Mouse (Mus musculus): Measurements from ENCODE around the gene Gm6583. TPM values are rescaled to one million over a fixed set of nuclear protein-coding genes. Genes with fewer than 3 reads are reported as not detected.

Gm6583 gene
- polyA plus RNA-seq, 1 experiment from 2014 or later: 0.42 TPM

GRCm38 (mm10) chr5:112364184-112364797 lies 8.5 kb upstream of the Gm6583 start:
- no peak for ATAC-seq (ENCODE audit: insufficient number of reproducible peaks, insufficient read depth, low FRiP score, low read depth)
- 58% methylated on average over 10 of the region's 10 CpGs for WGBS
- H3K4me2 ChIP-seq (replicated peaks; ENCODE audit: low read depth, low read length): no peak overlapping the region
- peaks cover 34% of the 10 kb centered on the region; the same call in 1 of the 2 replicates for H3K36me3 ChIP-seq (ENCODE audit: control insufficient read depth, insufficient read depth, low read length)
- H3K4me1 ChIP-seq (ENCODE audit: control insufficient read depth, insufficient read depth, low read length): no peaks in the 10 kb centered on the region
- H3K9ac ChIP-seq (replicated peaks; ENCODE audit: low read depth, low read length): no peak overlapping the region
- H3K27ac ChIP-seq (ENCODE audit: low read length): no peak overlapping the region
- no peaks in the 10 kb centered on the region for H3K9me3 ChIP-seq (ENCODE audit: control insufficient read depth, low read depth, low read length)
- H3K27me3 ChIP-seq (ENCODE audit: control insufficient read depth, insufficient read depth, low read length): no peaks in the 10 kb centered on the region
- no peak overlapping the region for H3K4me3 ChIP-seq (ENCODE audit: low read depth, low read length)

DNA sequence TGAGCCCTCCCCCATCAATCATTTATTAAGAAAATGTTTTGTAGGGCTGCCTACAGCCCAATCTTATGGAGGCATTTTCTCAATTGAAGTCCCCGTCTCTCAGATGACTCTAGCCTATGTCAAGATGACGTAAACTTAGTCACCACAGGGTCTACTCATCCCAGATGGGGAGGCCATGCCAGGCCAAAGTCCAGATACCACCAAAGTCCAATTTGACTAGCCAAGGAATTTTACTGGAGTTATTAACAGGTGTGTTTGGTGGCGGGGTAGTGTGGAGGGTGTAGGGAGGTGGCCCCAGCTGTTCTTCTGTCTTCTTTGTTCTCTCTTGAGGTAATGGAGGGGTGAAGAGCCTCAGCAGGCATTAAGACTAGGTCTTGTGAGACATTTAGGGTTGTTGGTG lies 4.2 kb upstream of the Gm6583 start:
- H3K27ac ChIP-seq (ENCODE audit: low read length): no peak overlapping the region
- no peak for ATAC-seq (ENCODE audit: insufficient number of reproducible peaks, insufficient read depth, low FRiP score, low read depth)
- H3K4me2 ChIP-seq (replicated peaks; ENCODE audit: low read depth, low read length): no peak overlapping the region
- H3K9me3 ChIP-seq (ENCODE audit: control insufficient read depth, low read depth, low read length): no peaks in the 10 kb centered on the region
- H3K4me3 ChIP-seq (ENCODE audit: low read depth, low read length): no peak overlapping the region
- no peaks in the 10 kb centered on the region for H3K27me3 ChIP-seq (ENCODE audit: control insufficient read depth, insufficient read depth, low read length)
- no peak overlapping the region for H3K9ac ChIP-seq (replicated peaks; ENCODE audit: low read depth, low read length)
- no peaks in the 10 kb centered on the region for H3K4me1 ChIP-seq (ENCODE audit: control insufficient read depth, insufficient read depth, low read length)
- WGBS: 86% methylated on average over 3 of the region's 3 CpGs
- peaks cover 16% of the 10 kb centered on the region; the same call in 1 of the 2 replicates for H3K36me3 ChIP-seq (ENCODE audit: control insufficient read depth, insufficient read depth, low read length)

DNA sequence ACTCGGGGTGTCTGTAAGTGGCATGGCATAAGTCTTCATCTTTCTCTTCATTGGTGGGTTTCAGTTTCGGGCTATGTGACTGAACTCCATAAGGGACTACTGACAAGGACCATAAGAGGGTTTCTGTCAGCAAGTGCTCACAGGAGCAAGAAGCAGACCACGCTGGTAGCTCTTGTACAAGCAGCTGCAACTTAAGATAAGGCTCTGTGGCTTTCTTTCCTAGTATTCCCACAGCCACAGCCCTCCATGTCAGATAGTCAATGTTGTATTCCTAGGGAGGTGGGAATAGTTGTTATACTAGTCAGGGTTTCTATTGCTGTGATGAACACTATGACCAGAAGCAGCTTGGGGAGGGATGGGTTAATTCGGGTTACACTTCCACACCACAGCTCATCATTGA lies 3.7 kb upstream of the Gm6583 start:
- peaks cover 15% of the 10 kb centered on the region; the same call in 1 of the 2 replicates for H3K36me3 ChIP-seq (ENCODE audit: control insufficient read depth, insufficient read depth, low read length)
- no peak for ATAC-seq (ENCODE audit: insufficient number of reproducible peaks, insufficient read depth, low FRiP score, low read depth)
- no peaks in the 10 kb centered on the region for H3K4me1 ChIP-seq (ENCODE audit: control insufficient read depth, insufficient read depth, low read length)

GRCm38 (mm10) chr5:112356322-112356721 lies 489 bp upstream of the Gm6583 start:
- Histone ChIP-seq H3K9me3 (ENCODE audit: control insufficient read depth, low read depth, low read length) (no peaks in the 10 kb centered on the region), H3K27me3 (ENCODE audit: control insufficient read depth, insufficient read depth, low read length) (no peaks in the 10 kb centered on the region), H3K4me2 (replicated peaks; ENCODE audit: low read depth, low read length) (no peak overlapping the region), H3K9ac (replicated peaks; ENCODE audit: low read depth, low read length) (no peak overlapping the region), H3K27ac (ENCODE audit: low read length) (no peak overlapping the region), H3K4me1 (ENCODE audit: control insufficient read depth, insufficient read depth, low read length) (no peaks in the 10 kb centered on the region), H3K36me3 (ENCODE audit: control insufficient read depth, insufficient read depth, low read length) (peaks cover 7% of the 10 kb centered on the region; the same call in 1 of the 2 replicates), H3K4me3 (ENCODE audit: low read depth, low read length) (no peak overlapping the region)
- WGBS: 90% methylated on average over 9 of the region's 9 CpGs
- no peak for ATAC-seq (ENCODE audit: insufficient number of reproducible peaks, insufficient read depth, low FRiP score, low read depth)

More for the DNA sequence above, 3.7 kb upstream of the Gm6583 start:
- Histone ChIP-seq H3K4me2 (replicated peaks; ENCODE audit: low read depth, low read length) (no peak overlapping the region), H3K27ac (ENCODE audit: low read length) (no peak overlapping the region), H3K9ac (replicated peaks; ENCODE audit: low read depth, low read length) (no peak overlapping the region), H3K4me3 (ENCODE audit: low read depth, low read length) (no peak overlapping the region), H3K27me3 (ENCODE audit: control insufficient read depth, insufficient read depth, low read length) (no peaks in the 10 kb centered on the region), H3K9me3 (ENCODE audit: control insufficient read depth, low read depth, low read length) (no peaks in the 10 kb centered on the region)
- WGBS: 94% methylated on average over 4 of the region's 4 CpGs

DNA sequence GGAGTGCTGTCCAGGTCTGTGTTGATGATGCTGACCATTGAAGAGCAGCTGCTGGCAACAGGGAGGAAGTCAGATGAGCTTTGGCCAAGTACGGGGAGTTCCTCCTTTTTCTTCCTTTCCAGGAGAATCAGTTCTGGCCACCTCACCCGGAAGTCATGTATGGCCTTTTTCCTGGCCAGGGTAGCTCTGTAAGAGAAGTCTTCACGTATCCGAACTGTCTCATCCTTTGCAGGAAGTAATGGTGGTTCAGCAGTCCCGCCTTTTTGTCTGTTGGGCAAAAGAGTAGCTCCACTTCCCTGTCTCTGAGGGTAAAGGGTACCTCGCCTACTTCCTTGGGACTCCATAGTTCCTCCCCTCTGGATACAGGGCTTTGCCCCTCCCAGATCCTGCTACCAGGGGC lies 340 bp downstream of the Gm6583 start:
- ATAC-seq (ENCODE audit: insufficient number of reproducible peaks, insufficient read depth, low FRiP score, low read depth): no peak
- Histone ChIP-seq H3K9me3 (ENCODE audit: control insufficient read depth, low read depth, low read length) (no peaks in the 10 kb centered on the region), H3K27me3 (ENCODE audit: control insufficient read depth, insufficient read depth, low read length) (no peaks in the 10 kb centered on the region), H3K9ac (replicated peaks; ENCODE audit: low read depth, low read length) (no peak overlapping the region), H3K4me1 (ENCODE audit: control insufficient read depth, insufficient read depth, low read length) (no peaks in the 10 kb centered on the region), H3K4me2 (replicated peaks; ENCODE audit: low read depth, low read length) (no peak overlapping the region), H3K27ac (ENCODE audit: low read length) (no peak overlapping the region), H3K4me3 (ENCODE audit: low read depth, low read length) (no peak overlapping the region), H3K36me3 (ENCODE audit: control insufficient read depth, insufficient read depth, low read length) (peaks cover 9% of the 10 kb centered on the region; the same call in 1 of the 2 replicates)
- WGBS: 82% methylated on average over 6 of the region's 6 CpGs

DNA sequence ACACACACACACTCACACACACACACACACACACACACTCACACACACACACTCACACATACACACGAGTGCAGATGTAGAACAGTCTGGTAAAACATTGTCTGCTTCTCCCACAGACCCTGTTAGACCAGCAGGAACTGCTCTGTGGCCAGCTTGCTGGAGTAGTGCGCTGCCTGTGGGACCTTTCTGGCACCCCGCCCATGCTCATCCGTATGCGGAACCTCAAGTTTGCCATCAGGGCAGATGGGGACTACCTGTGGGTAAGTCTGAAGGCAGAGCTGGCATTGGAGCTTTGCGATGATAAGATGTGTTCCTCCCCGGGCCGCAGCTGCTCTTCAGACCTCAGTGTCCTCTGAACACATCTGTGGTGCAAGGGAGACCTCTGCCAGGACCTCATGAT lies 6.7 kb downstream of the Gm6583 start:
- 89% methylated on average over 8 of the region's 8 CpGs for WGBS
- no peak for ATAC-seq (ENCODE audit: insufficient number of reproducible peaks, insufficient read depth, low FRiP score, low read depth)
- H3K36me3 ChIP-seq (ENCODE audit: control insufficient read depth, insufficient read depth, low read length): peaks cover 17% of the 10 kb centered on the region; the same call in 1 of the 2 replicates
- no peaks in the 10 kb centered on the region for H3K27me3 ChIP-seq (ENCODE audit: control insufficient read depth, insufficient read depth, low read length)
- H3K4me3 ChIP-seq (ENCODE audit: low read depth, low read length): no peak overlapping the region
- no peaks in the 10 kb centered on the region for H3K9me3 ChIP-seq (ENCODE audit: control insufficient read depth, low read depth, low read length)
- H3K4me1 ChIP-seq (ENCODE audit: control insufficient read depth, insufficient read depth, low read length): no peaks in the 10 kb centered on the region
- no peak overlapping the region for H3K4me2 ChIP-seq (replicated peaks; ENCODE audit: low read depth, low read length)
- H3K9ac ChIP-seq (replicated peaks; ENCODE audit: low read depth, low read length): no peak overlapping the region
- H3K27ac ChIP-seq (ENCODE audit: low read length): no peak overlapping the region

DNA sequence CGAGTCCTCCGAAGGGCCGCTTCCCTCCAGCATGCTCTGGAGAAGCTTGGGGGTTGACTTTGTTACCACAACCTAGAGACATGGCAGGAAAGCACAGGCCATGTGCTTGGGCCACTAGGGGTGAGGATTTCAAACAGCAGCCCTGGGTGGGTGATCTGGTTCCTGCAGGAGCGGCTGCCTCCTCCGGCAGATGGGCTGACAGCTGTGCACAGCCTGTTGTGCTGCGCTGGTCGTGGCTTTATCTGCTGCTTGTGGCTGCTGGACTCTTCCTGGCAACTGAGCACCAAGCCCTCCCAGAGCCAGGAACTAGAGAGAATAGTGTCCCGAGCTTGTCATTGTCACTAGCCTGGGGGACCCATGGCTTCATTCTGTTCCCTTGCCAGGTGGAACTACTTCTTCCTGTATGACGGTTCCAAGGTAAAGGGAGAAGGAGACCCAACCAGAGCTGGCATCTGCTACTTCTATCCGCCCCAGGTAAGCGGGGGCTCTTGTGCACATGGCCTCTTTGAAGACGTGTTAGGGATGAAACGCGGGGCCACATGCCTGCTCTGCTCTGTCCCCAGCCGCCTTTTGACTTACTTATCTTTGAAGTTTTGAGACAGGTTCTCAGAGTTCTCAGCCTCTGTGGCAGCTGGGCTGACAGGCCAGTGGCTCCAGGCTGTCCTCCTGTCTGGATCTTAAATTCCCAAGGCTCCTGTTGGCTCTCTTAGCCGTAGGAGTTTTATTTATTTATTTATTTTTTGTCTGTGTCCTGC lies 9.4 kb downstream of the Gm6583 start:
- Histone ChIP-seq H3K36me3 (ENCODE audit: control insufficient read depth, insufficient read depth, low read length) (peaks cover 13% of the 10 kb centered on the region; the same call in 1 of the 2 replicates), H3K4me1 (ENCODE audit: control insufficient read depth, insufficient read depth, low read length) (peaks cover 13% of the 10 kb centered on the region), H3K4me3 (ENCODE audit: low read depth, low read length) (no peak overlapping the region), H3K27ac (ENCODE audit: low read length) (no peak overlapping the region), H3K4me2 (replicated peaks; ENCODE audit: low read depth, low read length) (no peak overlapping the region), H3K9ac (replicated peaks; ENCODE audit: low read depth, low read length) (no peak overlapping the region), H3K27me3 (ENCODE audit: control insufficient read depth, insufficient read depth, low read length) (no peaks in the 10 kb centered on the region), H3K9me3 (ENCODE audit: control insufficient read depth, low read depth, low read length) (no peaks in the 10 kb centered on the region)
- ATAC-seq (ENCODE audit: insufficient number of reproducible peaks, insufficient read depth, low FRiP score, low read depth): no peak
- WGBS: 82% methylated on average over 16 of the region's 16 CpGs

DNA sequence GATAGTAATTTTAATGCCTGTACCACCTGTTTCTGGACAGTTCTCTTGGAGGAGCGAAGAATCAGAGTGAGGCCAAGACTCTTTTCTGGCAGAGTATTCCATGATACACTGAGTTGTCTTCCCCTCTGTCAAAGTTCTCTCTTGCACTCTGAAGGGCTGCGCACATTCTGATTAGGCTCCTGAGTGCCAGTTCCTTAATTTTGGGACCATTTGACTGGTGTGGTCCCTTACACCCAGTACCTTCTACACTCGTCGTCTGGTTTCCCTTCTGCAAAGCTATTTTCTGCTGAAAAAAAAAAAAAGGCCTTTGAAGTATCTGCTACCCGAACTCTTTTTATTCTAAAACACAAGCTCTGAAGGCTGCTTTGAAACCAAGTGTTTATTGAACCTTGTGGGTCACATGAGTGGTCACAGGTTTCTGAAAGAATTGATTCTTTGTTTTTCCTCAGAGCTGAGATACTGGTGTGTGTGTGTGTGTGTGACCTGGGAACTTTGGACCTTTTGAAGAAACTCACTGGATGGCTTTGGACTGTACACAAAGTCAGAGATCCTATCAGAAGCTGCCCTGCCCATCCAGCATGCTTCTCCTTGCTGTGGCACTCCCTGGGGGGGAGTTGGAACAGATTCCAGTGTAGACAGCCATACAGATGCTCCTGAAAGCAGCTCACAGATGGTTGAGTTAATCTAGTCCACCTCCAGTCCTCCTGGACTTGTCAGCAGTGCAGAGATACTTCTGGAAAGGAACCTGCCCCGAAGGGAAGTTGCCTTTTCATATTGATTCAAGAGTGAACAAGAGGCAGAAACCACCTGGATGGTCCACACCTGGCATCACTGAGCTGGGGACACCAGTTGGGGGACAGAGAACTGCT lies 11.5 kb downstream of the Gm6583 start:
- Histone ChIP-seq H3K27me3 (ENCODE audit: control insufficient read depth, insufficient read depth, low read length) (no peaks in the 10 kb centered on the region), H3K4me1 (ENCODE audit: control insufficient read depth, insufficient read depth, low read length) (peaks cover 13% of the 10 kb centered on the region), H3K4me3 (ENCODE audit: low read depth, low read length) (peak overlapping the region; percentile 73; the same call in 1 of the 2 replicates), H3K4me2 (replicated peaks; ENCODE audit: low read depth, low read length) (peak overlapping the region; percentile 73), H3K27ac (ENCODE audit: low read length) (no peak overlapping the region), H3K36me3 (ENCODE audit: control insufficient read depth, insufficient read depth, low read length) (peaks cover 5% of the 10 kb centered on the region; the same call in 1 of the 2 replicates), H3K9me3 (ENCODE audit: control insufficient read depth, low read depth, low read length) (no peaks in the 10 kb centered on the region), H3K9ac (replicated peaks; ENCODE audit: low read depth, low read length) (no peak overlapping the region)
- WGBS: 74% methylated on average over 6 of the region's 6 CpGs
- ATAC-seq (ENCODE audit: insufficient number of reproducible peaks, insufficient read depth, low FRiP score, low read depth): no peak
